Comparison of ENCODE assay signal across 9 mouse cellular contexts in genomic region chr4:100779023-100779422, GRCm38 (mm10). TPM values are rescaled to one million over a fixed set of nuclear protein-coding genes. Genes with fewer than 3 reads are reported as not detected.
A peak's percentile ranks its signal among the peaks of the same experiment; 100 is the strongest.
DNase-seq lines count a peak whose midpoint lies in the region; ATAC-seq and TF ChIP-seq lines count a peak whose summit lies in the region.
"Had no signal": no experiment of that assay in that cellular context is flagged by ENCODE, and none has a peak within 500 bp of the region (broad histone marks: within the 10 kb centered on the region; RNA-seq: fewer than 3 reads in every experiment).

No protein-coding gene starts in this region.

- TF ChIP-seq CTCF in lung, embryonic 14.5 days (IDR thresholded peaks at IDR 0.05; ENCODE audit: low read depth), result no peak

- no peaks in the 10 kb centered on the region for H3K36me3 ChIP-seq in lung, embryonic 14.5 days (ENCODE audit: insufficient read depth)
- H3K36me3 ChIP-seq in forebrain, embryonic 13.5 days (ENCODE audit: poor library complexity, severe bottlenecking), result no peaks in the 10 kb centered on the region
- H3K36me3 ChIP-seq in limb, embryonic 10.5 days, result peaks cover 11% of the 10 kb centered on the region; the same call in 1 of the 2 replicates
- H3K36me3 ChIP-seq in stomach, embryonic 15.5 days, result no peaks in the 10 kb centered on the region
- H3K36me3 ChIP-seq: liver, embryonic 13.5 days had no signal

- ATAC-seq in lung, embryonic 14.5 days (ENCODE audit: insufficient read depth), result no peak
- no peak for ATAC-seq in forebrain, embryonic 13.5 days
- ATAC-seq in stomach, embryonic 15.5 days (ENCODE audit: insufficient read depth, low FRiP score, low read depth), result no peak

- peak overlapping the region; percentile 94 for H3K4me3 ChIP-seq in lung, embryonic 14.5 days (ENCODE audit: low read depth, low read length)
- peak overlapping the region; percentile 90 for H3K4me3 ChIP-seq in forebrain, embryonic 13.5 days
- H3K4me3 ChIP-seq in limb, embryonic 10.5 days, result peak overlapping the region; percentile 99
- peak overlapping the region; percentile 92; the same call in 1 of the 2 replicates for H3K4me3 ChIP-seq in stomach, embryonic 15.5 days (replicated peaks)

- no peaks in the 10 kb centered on the region for H3K9me3 ChIP-seq in lung, embryonic 14.5 days (ENCODE audit: low read depth, low read length)
- H3K9me3 ChIP-seq in forebrain, embryonic 13.5 days (replicated peaks), result no peaks in the 10 kb centered on the region
- H3K9me3 ChIP-seq in limb, embryonic 10.5 days (replicated peaks), result no peaks in the 10 kb centered on the region
- no peaks in the 10 kb centered on the region for H3K9me3 ChIP-seq in stomach, embryonic 15.5 days
- H3K9me3 ChIP-seq: liver, embryonic 13.5 days had no signal

- peak overlapping the region; percentile 84 for H3K4me2 ChIP-seq in lung, embryonic 14.5 days
- H3K4me2 ChIP-seq in forebrain, embryonic 13.5 days, result peak overlapping the region; percentile 91
- H3K4me2 ChIP-seq in stomach, embryonic 15.5 days, result peak overlapping the region; percentile 87

- H3K4me1 ChIP-seq in lung, embryonic 14.5 days (ENCODE audit: insufficient read depth), result 0 out of 2 replicates have a peak, but pooled peaks cover 8% of the 10 kb centered on the region
- H3K4me1 ChIP-seq in forebrain, embryonic 13.5 days, result peaks cover 53% of the 10 kb centered on the region
- H3K4me1 ChIP-seq in limb, embryonic 10.5 days, result peaks cover 55% of the 10 kb centered on the region
- H3K4me1 ChIP-seq in stomach, embryonic 15.5 days, result 0 out of 2 replicates have a peak, but pooled peaks cover 4% of the 10 kb centered on the region

- no peaks in the 10 kb centered on the region for H3K27me3 ChIP-seq in lung, embryonic 14.5 days (ENCODE audit: insufficient read depth, low read length)
- no peaks in the 10 kb centered on the region for H3K27me3 ChIP-seq in forebrain, embryonic 13.5 days
- no peaks in the 10 kb centered on the region for H3K27me3 ChIP-seq in limb, embryonic 10.5 days (ENCODE audit: low read depth, poor library complexity, severe bottlenecking)
- H3K27me3 ChIP-seq in stomach, embryonic 15.5 days (replicated peaks), result no peaks in the 10 kb centered on the region

- no peak for DNase-seq in lung, embryonic 14.5 days
- DNase-seq in lung, postnatal 4 days, result no peak
- DNase-seq in limb, embryonic 10.5 days (ENCODE audit: low spot score), result no peak
- DNase-seq in ovary, adult 18-20 months (ENCODE audit: low spot score), result no peak
- no peak for DNase-seq in adrenal gland, adult 2 months
- DNase-seq: kidney, adult 2 months; liver, embryonic 13.5 days had no signal

- WGBS in lung, embryonic 14.5 days, result 28% methylated on average over 4 of the region's 4 CpGs
- 9% methylated on average over 4 of the region's 4 CpGs for WGBS in forebrain, embryonic 13.5 days
- WGBS in limb, embryonic 10.5 days, result 2% methylated on average over 4 of the region's 4 CpGs
- 33% methylated on average over 4 of the region's 4 CpGs for WGBS in stomach, embryonic 15.5 days

- peak overlapping the region; percentile 89 for H3K9ac ChIP-seq in lung, embryonic 14.5 days
- H3K9ac ChIP-seq in forebrain, embryonic 13.5 days, result peak overlapping the region; percentile 97
- no peak overlapping the region for H3K9ac ChIP-seq in stomach, embryonic 15.5 days
- H3K9ac ChIP-seq: liver, embryonic 13.5 days had no signal

- H3K27ac ChIP-seq in lung, embryonic 14.5 days (ENCODE audit: low read depth), result no peak overlapping the region
- H3K27ac ChIP-seq in forebrain, embryonic 13.5 days, result 0 out of 2 replicates have a peak overlapping the region, but pooled peaks have one; percentile 90
- peak overlapping the region; percentile 99 for H3K27ac ChIP-seq in limb, embryonic 10.5 days
- H3K27ac ChIP-seq in stomach, embryonic 15.5 days, result no peak overlapping the region
- H3K27ac ChIP-seq: liver, embryonic 13.5 days had no signal

RNA-seq across cellular contexts. Expression of gene Cachd1, which starts 2.5 kb away (rescaled TPM):
- 26.9 and 27.9 TPM in 2 replicates for polyA plus RNA-seq in lung, embryonic 14.5 days (2014; fragmentation: Nextera tagmentation; extraction: Ambion mirVana)
- polyA plus RNA-seq in forebrain, embryonic 13.5 days (2015; fragmentation: Nextera tagmentation; extraction: Ambion mirVana), result 14.7 and 18.2 TPM in 2 replicates
- polyA plus RNA-seq in limb, embryonic 10.5 days (2016; fragmentation: Nextera tagmentation; extraction: Ambion mirVana), result 43.3 and 44.9 TPM in 2 replicates
- 12.7 and 13.0 TPM in 2 replicates for polyA plus RNA-seq in stomach, embryonic 15.5 days (2015; fragmentation: Nextera tagmentation; extraction: Ambion mirVana)
- 10 to 100 TPM; 12.6 to 13.9 TPM for total RNA-seq in adrenal gland, adult 2 months (2021)
- polyA plus RNA-seq in adrenal gland, adult 2 months (2012; rRNA removed), result 22.4 and 25.3 TPM in 2 replicates

Comparison
In these comparisons a context has a peak if more than half of its experiments do, and no peak if none do; other contexts are left out.
1. H3K27ac ChIP-seq: peak in forebrain, embryonic 13.5 days (single experiment) and limb, embryonic 10.5 days (single experiment); none in lung, embryonic 14.5 days (single experiment) and stomach, embryonic 15.5 days (single experiment).
2. Peak in every context shown above with its lines, with median percentiles within 50 percentile points of each other: H3K4me2 ChIP-seq and H3K4me3 ChIP-seq.